Mouse (Mus musculus) C2C12 (cell line): ENCODE measurements at regions not wholly inside any gene's neighbourhood (a gene's known extent, or its start where the extent isn't known, plus 50 kb on each side); places are given as distances from the start of the nearest gene placed in this dataset.

Experiments used
- H3K27me3 ChIP-seq: one replicate; pipeline ENCODE4 v1.6.1; 2011; ENCODE audit not compliant: control insufficient read depth, insufficient read depth, insufficient read length
- H3K36me3 ChIP-seq: one replicate; pipeline ENCODE4 v1.6.1; 2011; ENCODE audit not compliant: control insufficient read depth, insufficient read depth
- H3K4me3 ChIP-seq: one replicate; pipeline ENCODE4 v1.5.1; 2011; ENCODE audit warnings: mild to moderate bottlenecking, control low read depth; ENCODE audit not compliant: poor library complexity, insufficient read depth, severe bottlenecking
- H3K79me2 ChIP-seq: one replicate; pipeline ENCODE4 v1.6.1; 2011; ENCODE audit not compliant: control insufficient read depth, insufficient read depth
- H3K79me3 ChIP-seq: one replicate; pipeline ENCODE4 v1.6.1; 2011; ENCODE audit warnings: low read depth, control low read depth
- H3ac ChIP-seq: one replicate; pipeline ENCODE3; 2011; ENCODE audit warnings: low read depth; ENCODE audit not compliant: control insufficient read depth, insufficient read length
- CEBPB ChIP-seq: IDR thresholded peaks from one replicate; pipeline ENCODE4 v1.6.1; 2011; ENCODE audit warnings: low read depth, mild to moderate bottlenecking, control low read depth, moderate library complexity
- CTCF ChIP-seq: IDR thresholded peaks from one replicate; pipeline ENCODE4 v1.5.1; 2011; ENCODE audit not compliant: control insufficient read depth, insufficient read depth, insufficient read length
- FOSL1 ChIP-seq: IDR thresholded peaks from one replicate; pipeline ENCODE4 v1.8.0; 2011; ENCODE audit warnings: mild to moderate bottlenecking, low read length; ENCODE audit not compliant: poor library complexity, insufficient read depth, severe bottlenecking
- MAX ChIP-seq: IDR thresholded peaks from one replicate; pipeline ENCODE4 v1.6.1; 2011; ENCODE audit warnings: mild to moderate bottlenecking, control low read depth
- MYOD1 ChIP-seq: IDR thresholded peaks from one replicate; pipeline ENCODE4 v1.6.1; 2011; ENCODE audit warnings: low read depth; ENCODE audit not compliant: control insufficient read depth, insufficient read length
- MYOG ChIP-seq: IDR thresholded peaks from one replicate; pipeline ENCODE4 v1.6.1; 2011; ENCODE audit not compliant: control insufficient read depth, insufficient read length; ENCODE audit errors: extremely low read depth
- USF1 ChIP-seq: IDR thresholded peaks from one replicate; pipeline ENCODE4 v1.6.1; 2011; ENCODE audit warnings: low read depth, mild to moderate bottlenecking, control low read depth, moderate library complexity

GRCm38 (mm10) chr9:120774772-120775171 lies 154.2 kb upstream of the Ctnnb1 start:
- Histone ChIP-seq H3K4me3 (no peak overlapping the region), H3ac (no peak overlapping the region), H3K36me3 (no peaks in the 10 kb centered on the region), H3K79me2 (no peaks in the 10 kb centered on the region), H3K79me3 (no peaks in the 10 kb centered on the region), H3K27me3 (no peaks in the 10 kb centered on the region)
- TF ChIP-seq MAX (no peak), CEBPB (no peak), MYOG (no peak), FOSL1 (no peak), CTCF (no peak), MYOD1 (no peak), USF1 (no peak)

DNA sequence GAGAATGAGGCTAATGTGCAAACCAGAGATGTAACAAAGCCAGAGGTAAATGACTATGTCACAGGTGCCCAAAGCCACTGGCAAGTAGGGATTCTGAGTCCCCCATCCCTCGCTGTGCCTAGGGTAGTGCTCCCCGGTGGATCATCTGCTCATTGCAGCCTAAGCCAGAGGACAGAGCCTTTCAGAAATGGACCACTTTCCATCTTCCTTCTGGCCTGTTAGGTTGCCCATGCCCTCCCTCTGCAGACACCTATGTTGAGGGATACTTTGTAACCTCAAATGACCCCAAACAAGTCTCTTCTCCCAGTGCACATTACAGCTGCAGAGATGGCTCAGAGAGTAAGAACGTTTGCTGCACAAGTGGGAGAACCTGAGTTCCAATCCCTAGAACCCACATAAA lies 153.3 kb upstream of the Ctnnb1 start:
- H3ac ChIP-seq: no peak overlapping the region
- no peaks in the 10 kb centered on the region for H3K79me2 ChIP-seq
- TF ChIP-seq USF1 (no peak), MAX (no peak), CTCF (no peak), CEBPB (no peak), MYOD1 (no peak), MYOG (no peak), FOSL1 (no peak)

GRCm38 (mm10) chr9:120776456-120777001 lies 152.5 kb upstream of the Ctnnb1 start:
- no peak overlapping the region for H3ac ChIP-seq
- TF ChIP-seq FOSL1 (peak; percentile 90), MYOG (no peak), CEBPB (peak; percentile 95), USF1 (peak; percentile 89), MYOD1 (peak; percentile 63), MAX (peak; percentile 43), CTCF (no peak)
- no peaks in the 10 kb centered on the region for H3K27me3 ChIP-seq
- H3K79me2 ChIP-seq: no peaks in the 10 kb centered on the region
- no peaks in the 10 kb centered on the region for H3K36me3 ChIP-seq
- no peaks in the 10 kb centered on the region for H3K79me3 ChIP-seq
- H3K4me3 ChIP-seq: no peak overlapping the region

More for the DNA sequence above, 153.3 kb upstream of the Ctnnb1 start:
- Histone ChIP-seq H3K4me3 (no peak overlapping the region), H3K27me3 (no peaks in the 10 kb centered on the region), H3K79me3 (no peaks in the 10 kb centered on the region), H3K36me3 (no peaks in the 10 kb centered on the region)

- Histone ChIP-seq H3K79me2 (no peaks in the 10 kb centered on the region), H3ac (no peak overlapping the region)
- TF ChIP-seq MAX: no peak
- no peak for TF ChIP-seq MYOG
- TF ChIP-seq MYOD1: no peak
- no peak for TF ChIP-seq USF1
- no peak for TF ChIP-seq CTCF
These were observed 152.0 kb upstream of the Ctnnb1 start for GRCm38 (mm10) chr9:120777016-120777415.

GRCm38 (mm10) chr9:120777501-120777900 lies 151.5 kb upstream of the Ctnnb1 start:
- H3K4me3 ChIP-seq: no peak overlapping the region
- TF ChIP-seq MAX: no peak
- no peak for TF ChIP-seq CEBPB
- H3K79me3 ChIP-seq: no peaks in the 10 kb centered on the region
- no peaks in the 10 kb centered on the region for H3K79me2 ChIP-seq
- H3ac ChIP-seq: no peak overlapping the region
- H3K36me3 ChIP-seq: no peaks in the 10 kb centered on the region
- H3K27me3 ChIP-seq: no peaks in the 10 kb centered on the region

More at GRCm38 (mm10) chr9:120777016-120777415, 152.0 kb upstream of the Ctnnb1 start:
- Histone ChIP-seq H3K27me3 (no peaks in the 10 kb centered on the region), H3K79me3 (no peaks in the 10 kb centered on the region), H3K36me3 (no peaks in the 10 kb centered on the region), H3K4me3 (no peak overlapping the region)

DNA sequence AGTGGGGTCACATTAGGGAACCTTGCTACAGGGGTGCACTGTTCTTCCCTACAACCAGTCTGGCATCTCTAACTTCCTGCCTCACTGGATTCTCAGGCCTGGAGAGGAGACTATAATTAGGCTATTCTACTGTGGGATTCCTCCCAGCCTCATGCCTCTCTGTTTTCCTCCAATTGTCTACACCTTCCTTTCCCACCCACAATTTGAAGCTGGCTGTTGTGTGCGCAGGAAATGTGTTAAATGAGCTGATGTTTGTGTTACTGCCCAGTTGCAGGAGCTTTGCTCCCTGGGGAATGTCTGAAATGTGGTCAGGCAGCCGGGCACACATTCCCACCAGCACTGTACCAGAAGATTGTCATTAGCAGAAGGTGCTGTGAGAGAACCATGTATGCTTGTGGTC lies 150.6 kb upstream of the Ctnnb1 start:
- Histone ChIP-seq H3K36me3 (no peaks in the 10 kb centered on the region), H3K79me2 (no peaks in the 10 kb centered on the region), H3ac (peak overlapping the region; percentile 12), H3K79me3 (no peaks in the 10 kb centered on the region), H3K4me3 (no peak overlapping the region), H3K27me3 (no peaks in the 10 kb centered on the region)
- TF ChIP-seq CTCF (no peak), CEBPB (no peak), FOSL1 (no peak), MYOG (no peak), MYOD1 (no peak), MAX (no peak), USF1 (no peak)
